Mouse (Mus musculus): ENCODE data around the gene Noxa1. TPM values are rescaled to one million over a fixed set of nuclear protein-coding genes. Genes with fewer than 3 reads are reported as not detected.

Noxa1 gene
- not detected in 2 replicates for polyA plus RNA-seq (2012; rRNA removed)

DNA sequence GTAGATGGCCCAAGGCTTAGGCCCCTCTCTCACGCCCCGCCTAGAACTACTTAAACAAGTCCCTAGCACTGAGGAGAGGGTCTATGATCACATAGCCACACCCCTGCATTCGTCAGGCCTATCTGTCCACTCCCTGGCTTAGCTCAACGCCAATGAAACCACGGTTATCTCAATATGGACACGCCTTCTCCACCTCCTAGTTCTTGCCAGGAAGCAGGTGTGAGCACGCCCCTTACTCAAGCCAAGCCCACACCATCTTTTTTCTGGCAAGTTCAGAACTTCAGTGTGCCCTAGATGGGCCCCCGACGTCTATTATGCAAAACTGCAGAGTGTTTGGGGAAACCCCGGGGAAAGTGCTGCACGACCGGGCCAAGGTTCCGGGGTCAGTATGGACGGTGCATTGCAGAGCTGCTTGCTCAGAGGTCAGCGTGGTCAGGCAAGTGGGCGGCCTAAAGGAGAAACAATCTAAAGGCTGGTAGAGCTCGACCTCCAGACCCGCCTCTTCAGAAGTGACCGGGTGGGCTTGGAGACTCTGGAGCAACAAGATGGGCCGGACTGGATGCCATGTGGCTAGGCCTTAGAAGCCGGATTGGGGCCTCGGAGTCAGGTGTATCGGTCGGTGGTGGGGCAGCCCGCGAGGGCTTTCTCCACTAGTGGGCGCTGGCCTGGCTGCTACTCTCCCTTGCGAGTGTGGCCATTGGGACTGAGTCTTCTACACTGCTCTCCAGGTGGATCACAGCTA lies at the start of gene Noxa1:
Gene Noxa1 (minus strand): TSS at position 41 of the 742 bp plus-strand sequence.
- no peak for DNase-seq (ENCODE audit: extremely low spot score in 1 of 2, low spot score in 1 of 2)

- no peak for DNase-seq (ENCODE audit: extremely low spot score in 1 of 2, low spot score in 1 of 2)
These were observed 47.0 kb upstream of the Noxa1 start for GRCm38 (mm10) chr2:25141921-25142320.

- no peak for DNase-seq (ENCODE audit: extremely low spot score in 1 of 2, low spot score in 1 of 2)
These were observed 46.2 kb upstream of the Noxa1 start for GRCm38 (mm10) chr2:25141185-25141584.

DNA sequence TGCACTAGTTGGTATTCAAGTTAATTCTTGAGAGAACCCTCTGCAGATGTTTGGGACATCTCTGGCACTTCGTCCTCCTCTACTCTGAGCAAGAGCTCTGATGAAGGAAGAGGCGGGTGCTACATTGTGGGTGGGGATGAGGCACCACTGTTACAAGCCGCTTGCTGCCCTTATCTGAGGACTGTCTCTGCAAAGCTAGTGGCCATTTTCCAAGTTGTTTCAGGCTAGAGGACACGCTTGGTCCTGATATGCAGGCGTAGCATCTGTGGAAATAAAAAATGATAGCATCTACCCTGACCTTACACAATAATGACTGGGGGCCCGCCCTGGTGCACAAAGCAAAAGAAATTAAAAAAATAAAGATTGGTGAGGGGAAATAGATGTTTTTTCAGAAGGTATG lies 42.9 kb upstream of the Noxa1 start:
- DNase-seq (ENCODE audit: extremely low spot score in 1 of 2, low spot score in 1 of 2): no peak

DNA sequence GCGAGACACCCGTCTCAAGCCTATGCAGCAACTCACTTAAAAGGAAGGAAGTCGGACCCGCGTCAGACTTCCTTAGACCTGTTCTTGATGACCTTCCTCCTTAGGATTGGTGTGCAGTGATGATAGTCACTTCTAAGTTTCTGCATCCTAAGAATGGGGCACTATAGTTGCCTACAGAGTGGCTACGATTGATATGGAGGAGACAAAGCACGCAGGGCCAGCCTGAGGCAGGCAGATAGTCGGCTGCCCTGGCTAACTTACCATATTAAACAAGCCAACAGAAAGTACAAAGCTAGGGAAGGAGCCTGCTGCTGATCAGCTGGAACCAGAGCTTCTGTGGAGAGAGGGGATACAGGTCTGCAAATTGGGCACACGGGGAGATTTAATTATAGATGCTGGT lies 36.7 kb upstream of the Noxa1 start:
- no peak for DNase-seq (ENCODE audit: extremely low spot score in 1 of 2, low spot score in 1 of 2)

GRCm38 (mm10) chr2:25128072-25128471 lies 33.1 kb upstream of the Noxa1 start:
- peak in 1 of 2 experiments; percentile 11 for DNase-seq (ENCODE audit: extremely low spot score in 1 of 2, low spot score in 1 of 2)

DNA sequence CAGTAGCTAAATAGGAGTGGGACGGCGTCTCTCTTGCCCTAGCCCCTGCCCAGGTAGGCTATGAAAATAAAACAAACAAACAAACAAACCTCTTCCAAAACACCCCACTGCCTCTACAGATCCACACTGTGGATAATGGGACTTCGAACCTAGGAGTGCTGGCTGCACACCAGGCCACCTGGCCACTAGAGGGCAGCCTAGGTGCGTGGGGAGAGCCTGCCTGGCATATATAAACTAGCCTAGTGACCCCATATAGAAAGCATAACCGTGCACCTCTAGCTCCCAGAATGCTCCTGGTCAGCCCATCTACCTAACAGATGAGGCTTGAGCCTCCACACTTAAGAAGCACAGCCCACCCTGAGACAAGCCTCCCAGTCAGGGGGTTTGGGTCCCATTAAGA lies 32.3 kb upstream of the Noxa1 start:
- peak in 1 of 2 experiments; percentile 63 for DNase-seq (ENCODE audit: extremely low spot score in 1 of 2, low spot score in 1 of 2)

DNA sequence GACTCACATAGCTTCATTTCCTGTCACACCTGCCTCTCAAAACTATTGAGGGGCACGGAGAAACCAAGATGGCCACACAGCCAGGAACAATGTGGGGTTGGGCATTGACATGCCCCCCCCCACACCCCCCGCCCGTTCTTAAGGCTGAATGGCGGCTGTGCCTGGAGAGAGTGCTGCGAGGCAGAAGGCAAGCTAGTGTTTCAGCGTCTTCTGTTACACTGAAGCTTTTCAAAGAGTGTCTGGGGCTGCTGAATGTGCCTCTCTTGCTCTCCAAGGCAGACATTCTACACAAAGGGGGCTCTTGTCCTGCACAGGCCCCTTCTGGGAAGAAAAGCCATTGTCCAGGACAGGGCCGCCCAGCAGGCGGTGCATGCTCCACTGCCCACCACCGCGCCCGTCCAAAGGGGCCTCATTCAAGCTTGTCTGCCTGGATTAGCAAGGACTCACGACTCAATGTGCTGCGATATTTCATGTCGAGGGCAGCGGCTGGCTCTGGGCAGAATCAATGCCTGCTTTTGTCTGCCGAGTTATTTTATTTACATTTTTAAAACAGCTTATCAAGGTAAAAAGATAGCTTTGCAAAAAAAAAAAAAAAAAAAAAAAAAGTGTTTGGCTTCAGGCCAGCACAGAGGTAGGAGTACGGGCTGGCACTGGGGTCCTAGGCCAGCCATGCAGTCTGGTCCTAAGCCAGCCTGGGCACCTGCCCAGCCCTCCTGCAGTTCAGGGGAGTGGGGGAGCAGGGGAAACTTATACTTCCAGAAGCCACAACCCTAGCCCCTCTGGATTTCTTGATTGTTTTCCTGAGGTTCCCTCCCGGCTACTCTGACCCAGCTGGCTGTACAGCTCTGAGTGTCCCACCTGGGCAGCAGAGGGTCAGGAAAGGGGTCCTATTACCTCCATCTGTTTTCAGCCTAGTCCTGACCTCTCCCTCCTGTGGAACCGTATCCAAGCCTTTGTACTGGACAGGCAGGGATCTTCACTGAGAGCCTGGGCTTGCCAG lies 31.4 kb upstream of the Noxa1 start:
- peak in 1 of 2 experiments; percentile 16 for DNase-seq (ENCODE audit: extremely low spot score in 1 of 2, low spot score in 1 of 2)

- DNase-seq (ENCODE audit: extremely low spot score in 1 of 2, low spot score in 1 of 2): no peak
These were observed 30.2 kb upstream of the Noxa1 start for GRCm38 (mm10) chr2:25125146-25125545.

DNA sequence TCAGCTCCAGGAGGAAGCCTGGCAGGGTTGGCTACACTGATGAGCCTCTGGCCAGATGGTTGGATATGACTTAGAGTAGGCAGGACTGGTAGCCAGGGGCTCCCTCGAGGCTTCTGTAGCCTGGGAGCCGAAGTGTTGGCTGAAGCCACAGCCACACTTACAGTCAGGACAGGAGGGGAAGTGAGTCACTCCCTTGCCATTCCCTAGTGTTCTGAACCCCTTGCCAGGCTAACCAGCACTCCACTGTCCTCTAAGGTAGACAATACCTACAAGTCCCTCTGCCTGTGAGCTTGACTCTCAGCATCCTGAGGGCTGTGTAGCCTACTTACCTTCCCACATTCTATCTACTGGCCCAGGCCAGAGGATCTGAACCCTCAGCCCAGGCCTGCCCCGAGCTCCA lies 29.5 kb upstream of the Noxa1 start:
- no peak for DNase-seq (ENCODE audit: extremely low spot score in 1 of 2, low spot score in 1 of 2)

DNA sequence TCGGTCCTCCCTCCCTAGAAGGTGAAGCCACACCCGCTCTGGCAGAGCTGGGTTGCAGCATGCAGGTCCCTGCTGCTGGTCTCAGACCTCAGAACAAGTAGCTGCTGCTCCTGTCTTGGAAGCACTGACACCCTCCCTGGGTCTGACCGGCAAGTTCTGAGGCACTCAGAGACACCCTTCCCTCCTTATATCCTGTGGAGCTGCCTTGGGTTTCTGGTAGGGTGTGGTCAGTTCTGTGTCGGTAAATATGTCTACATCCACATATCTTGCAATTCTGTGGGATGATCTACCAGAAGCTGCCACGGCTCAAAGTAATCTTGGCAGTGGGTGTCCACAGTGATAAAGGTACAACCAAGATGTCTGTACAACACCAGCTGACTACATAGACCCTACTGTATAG lies 28.6 kb upstream of the Noxa1 start:
- no peak for DNase-seq (ENCODE audit: extremely low spot score in 1 of 2, low spot score in 1 of 2)

GRCm38 (mm10) chr2:25122666-25123065 lies 27.7 kb upstream of the Noxa1 start:
- DNase-seq (ENCODE audit: extremely low spot score in 1 of 2, low spot score in 1 of 2): no peak

GRCm38 (mm10) chr2:25120963-25121362 lies 26.0 kb upstream of the Noxa1 start:
- DNase-seq (ENCODE audit: extremely low spot score in 1 of 2, low spot score in 1 of 2): no peak

DNA sequence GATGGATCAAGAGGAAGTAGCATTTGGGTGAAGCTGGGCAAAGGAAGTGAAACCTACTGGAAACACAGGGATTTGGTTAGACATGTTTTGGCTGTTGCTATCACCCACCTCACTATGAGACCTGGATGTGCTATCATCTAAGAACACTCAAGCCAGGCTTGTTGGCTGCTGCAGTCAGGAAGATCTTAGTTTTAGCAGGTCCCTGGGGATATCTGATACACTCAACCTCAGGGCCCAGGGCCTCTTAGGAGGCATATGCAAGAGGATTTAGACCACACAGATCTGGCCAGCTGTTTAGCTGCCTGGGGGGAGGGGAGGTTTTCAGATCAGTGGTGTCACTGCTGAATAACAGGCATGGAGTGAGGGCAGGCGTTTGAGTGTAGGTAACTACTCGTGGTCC lies 20.5 kb upstream of the Noxa1 start:
- no peak for DNase-seq (ENCODE audit: extremely low spot score in 1 of 2, low spot score in 1 of 2)

DNA sequence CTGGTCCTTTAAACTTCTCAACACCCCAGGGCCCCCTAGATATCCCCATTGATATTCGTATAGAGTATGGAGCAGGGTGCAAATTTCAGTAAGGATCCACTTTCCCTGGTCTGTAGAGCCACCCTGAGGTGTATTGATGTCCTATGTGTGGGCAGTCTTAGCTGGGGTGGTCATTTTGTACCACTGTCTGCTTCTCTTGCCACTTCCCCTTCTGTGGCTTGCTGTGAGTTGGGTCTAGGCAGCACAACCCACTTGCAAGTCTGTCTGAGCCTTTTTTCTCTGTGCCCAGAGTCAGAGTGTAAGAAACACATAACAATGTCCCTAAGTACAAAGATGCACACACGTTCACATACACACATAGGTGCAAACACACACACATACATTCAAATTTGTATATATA lies 19.4 kb upstream of the Noxa1 start:
- no peak for DNase-seq (ENCODE audit: extremely low spot score in 1 of 2, low spot score in 1 of 2)

DNA sequence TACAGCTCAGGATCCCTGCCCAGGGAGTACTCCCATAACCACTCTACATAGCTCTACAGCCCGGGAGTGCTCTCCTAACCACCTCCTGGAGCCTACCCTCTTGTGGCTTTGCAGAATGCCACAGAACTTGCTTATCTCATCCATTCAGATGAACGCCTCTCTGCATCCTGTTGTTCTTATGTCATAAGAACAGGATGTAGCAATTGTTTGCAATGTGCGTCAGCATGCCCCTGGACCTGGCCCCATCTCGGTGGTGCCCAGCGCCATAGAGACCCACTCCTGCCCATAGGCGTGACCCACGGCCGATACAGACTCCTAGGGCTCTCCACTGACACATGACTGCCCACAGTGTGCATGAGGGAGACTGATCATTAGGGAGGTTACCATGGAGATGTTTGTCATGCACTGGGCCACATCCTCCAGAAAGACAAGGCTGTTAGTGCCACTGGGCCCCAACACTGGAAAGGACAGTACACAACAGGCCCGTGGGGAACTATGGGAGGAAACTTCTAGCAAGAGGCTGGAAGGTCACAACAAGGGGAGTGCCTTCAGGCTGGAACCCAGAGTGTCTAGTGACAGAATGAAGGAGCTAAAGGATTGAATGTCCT lies 16.3 kb upstream of the Noxa1 start:
- DNase-seq (ENCODE audit: extremely low spot score in 1 of 2, low spot score in 1 of 2): no peak

GRCm38 (mm10) chr2:25110505-25111183 lies 15.7 kb upstream of the Noxa1 start:
- no peak for DNase-seq (ENCODE audit: extremely low spot score in 1 of 2, low spot score in 1 of 2)

- no peak for DNase-seq (ENCODE audit: extremely low spot score in 1 of 2, low spot score in 1 of 2)
These were observed 14.5 kb upstream of the Noxa1 start for GRCm38 (mm10) chr2:25109487-25109886.

GRCm38 (mm10) chr2:25106045-25106444 lies 11.1 kb upstream of the Noxa1 start:
- no peak for DNase-seq (ENCODE audit: extremely low spot score in 1 of 2, low spot score in 1 of 2)

DNA sequence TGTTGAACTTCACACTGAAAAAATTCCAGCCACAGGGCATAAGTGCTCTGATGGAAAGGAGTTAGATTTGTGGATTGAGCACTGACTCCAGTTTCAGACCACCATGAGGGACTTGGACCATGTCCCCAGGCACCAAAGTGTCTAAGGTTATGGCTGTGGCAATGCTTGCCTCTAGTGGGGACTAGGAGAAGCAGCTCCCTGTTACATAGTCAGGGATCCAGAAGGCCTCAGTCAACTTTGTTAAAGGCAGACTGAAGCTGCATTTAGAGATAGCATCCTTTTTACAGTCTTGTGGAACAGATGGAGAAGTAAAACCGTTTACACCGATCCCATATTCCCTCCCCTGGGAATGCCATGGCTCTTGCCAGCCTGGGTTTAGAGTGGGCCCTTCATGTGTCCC lies 9.2 kb upstream of the Noxa1 start:
- DNase-seq (ENCODE audit: extremely low spot score in 1 of 2, low spot score in 1 of 2): no peak

GRCm38 (mm10) chr2:25099703-25100102 lies 4.8 kb upstream of the Noxa1 start:
- DNase-seq (ENCODE audit: extremely low spot score in 1 of 2, low spot score in 1 of 2): no peak
